Mouse (Mus musculus): ENCODE data around the gene Tssk6. TPM values are rescaled to one million over a fixed set of nuclear protein-coding genes. Genes with fewer than 3 reads are reported as not detected.
"Not testable (repeated sequence)": the region's sequence is repeated elsewhere in the genome, so short reads cannot be mapped to it uniquely, and the experiment has no call there.

Tssk6 gene
- total RNA-seq, 1 experiment from 2014 or later: 0.95 TPM

DNA sequence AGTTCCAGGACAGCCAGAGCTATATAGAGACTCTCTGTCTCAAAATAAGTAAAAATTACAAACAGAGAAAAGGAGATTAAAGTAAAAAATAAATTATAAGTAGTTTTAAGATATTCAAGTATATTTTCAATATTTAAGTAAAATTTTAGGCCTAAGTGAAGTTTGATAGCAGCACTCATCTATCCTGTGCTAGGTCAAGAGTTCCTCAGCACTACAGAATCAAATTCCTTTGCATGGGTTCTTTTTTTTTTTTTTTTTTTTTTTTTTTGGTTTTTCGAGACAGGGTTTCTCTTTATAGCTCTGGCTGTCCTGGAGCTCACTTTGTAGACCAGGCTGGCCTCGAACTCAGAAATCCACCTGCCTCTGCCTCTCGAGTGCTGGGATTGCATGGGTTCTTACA is 40.5 kb downstream of the Tssk6 start:
- ATAC-seq (replicated peaks; ENCODE audit: insufficient number of reproducible peaks, low FRiP score, low TSS enrichment, poor library complexity, severe bottlenecking): not testable (repeated sequence)

DNA sequence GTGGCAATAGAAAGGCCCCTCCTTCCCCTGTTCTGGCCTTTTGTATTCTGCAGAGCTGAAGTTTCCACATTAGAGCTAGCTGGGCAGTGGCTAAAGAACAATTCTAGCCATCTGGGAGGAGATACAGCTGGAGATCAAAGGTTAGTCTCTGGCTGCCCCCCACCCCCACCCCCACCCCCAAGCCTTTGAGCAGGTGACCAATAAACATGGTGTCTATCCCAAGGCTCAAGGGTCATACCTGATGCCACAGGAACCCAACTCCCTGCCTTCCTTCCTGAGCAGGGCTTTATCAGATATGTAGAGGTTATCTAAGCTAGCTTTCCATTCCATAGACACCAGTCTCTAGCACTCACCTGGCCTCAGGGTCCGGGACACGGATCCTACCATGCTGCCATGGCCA is 48.3 kb downstream of the Tssk6 start:
- ATAC-seq (replicated peaks; ENCODE audit: insufficient number of reproducible peaks, low FRiP score, low TSS enrichment, poor library complexity, severe bottlenecking): no peak

Other genes starting within 250 kb of the Tssk6 start
- 0.10 to 0.32 TPM in 2 of 3 replicates, not detected in the other for gene Zfp964, start 247.7 kb upstream of the Tssk6 start, total RNA-seq (2017)
- 68.4 to 82.0 TPM (median 80.1 TPM) in 3 replicates for gene Zfp869, start 191.5 kb upstream of the Tssk6 start, total RNA-seq (2017)
- 6.5 to 9.4 TPM (median 7.6 TPM) in 3 replicates for gene Zfp963, start 152.2 kb upstream of the Tssk6 start, total RNA-seq (2017)
- gene Gm20422, start 127.3 kb upstream of the Tssk6 start, total RNA-seq (2017): not detected in 3 replicates
- 10.5 to 25.2 TPM (median 16.7 TPM) in 3 replicates for gene Atp13a1, start 111.0 kb upstream of the Tssk6 start, total RNA-seq (2017)
- 28.2 to 42.8 TPM (median 32.0 TPM) in 3 replicates for gene Zfp866, start 111.0 kb upstream of the Tssk6 start, total RNA-seq (2017)
- 112 to 186 TPM (median 157 TPM) in 3 replicates for gene Gmip, start 93.5 kb upstream of the Tssk6 start, total RNA-seq (2017)
- 0.11 to 2.0 TPM (median 0.48 TPM) in 3 replicates for gene Lpar2, start 79.8 kb upstream of the Tssk6 start, total RNA-seq (2017)
- gene Pbx4, start 69.7 kb upstream of the Tssk6 start, total RNA-seq (2017): 4.5 to 11.8 TPM (median 9.7 TPM) in 3 replicates
- gene Cilp2, start 14.5 kb upstream of the Tssk6 start, total RNA-seq (2017): not detected in 3 replicates
- 91.2 to 131 TPM (median 108 TPM) in 3 replicates for gene Ndufa13, start 374 bp downstream of the Tssk6 start, total RNA-seq (2017)
- not detected in 3 replicates for gene Yjefn3, start 528 bp downstream of the Tssk6 start, total RNA-seq (2017)
- gene Gatad2a, start 94.2 kb downstream of the Tssk6 start, total RNA-seq (2017): 65.6 to 93.7 TPM (median 68.3 TPM) in 3 replicates
- gene Mau2, start 140.6 kb downstream of the Tssk6 start, total RNA-seq (2017): 58.1 to 68.4 TPM (median 66.0 TPM) in 3 replicates
- gene Sugp1, start 140.6 kb downstream of the Tssk6 start, total RNA-seq (2017): 32.1 to 49.3 TPM (median 38.7 TPM) in 3 replicates
- 3.2 to 3.9 TPM in 2 of 3 replicates, not detected in the other for gene Tm6sf2, start 170.7 kb downstream of the Tssk6 start, total RNA-seq (2017)
- gene Hapln4, start 181.3 kb downstream of the Tssk6 start, total RNA-seq (2017): not detected in 3 replicates
- not detected in 3 replicates for gene Ncan, start 218.7 kb downstream of the Tssk6 start, total RNA-seq (2017)
- 6.0 to 12.0 TPM (median 11.1 TPM) in 3 replicates for gene Nr2c2ap, start 229.1 kb downstream of the Tssk6 start, total RNA-seq (2017)
- 12.5 to 17.9 TPM (median 17.8 TPM) in 3 replicates for gene Rfxank, start 237.0 kb downstream of the Tssk6 start, total RNA-seq (2017)
- gene Borcs8, start 237.3 kb downstream of the Tssk6 start, total RNA-seq (2017): 60.6 to 63.2 TPM (median 61.3 TPM) in 3 replicates
- 0.78 to 1.5 TPM in 2 of 3 replicates, not detected in the other for gene Mef2b, start 237.5 kb downstream of the Tssk6 start, total RNA-seq (2017)

Measured in monocyte, adult 5-6 weeks (primary cell).